Mouse (Mus musculus): ENCODE measurements around the gene Plscr1. TPM values are rescaled to one million over a fixed set of nuclear protein-coding genes. Genes with fewer than 3 reads are reported as not detected.

Plscr1 gene
- 5.2 and 5.3 TPM in 2 replicates for polyA plus RNA-seq (2012; rRNA removed)

- DNase-seq (ENCODE audit: low read depth): no peak
- no peak for TF ChIP-seq CTCF (IDR thresholded peaks at IDR 0.05; ENCODE audit: borderline replicate concordance, extremely low read depth, insufficient read depth, insufficient read length)
- no peak for TF ChIP-seq POLR2A (IDR thresholded peaks at IDR 0.05; ENCODE audit: borderline replicate concordance, extremely low read depth, insufficient read depth, insufficient read length, poor library complexity, severe bottlenecking)
Observed at GRCm38 (mm10) chr9:92249447-92249852, at the start of gene Plscr1. Gene Plscr1, plus strand, starts transcription at chr9:92249750.

- TF ChIP-seq POLR2A (IDR thresholded peaks at IDR 0.05; ENCODE audit: borderline replicate concordance, extremely low read depth, insufficient read depth, insufficient read length, poor library complexity, severe bottlenecking): no peak
- no peak for TF ChIP-seq CTCF (IDR thresholded peaks at IDR 0.05; ENCODE audit: borderline replicate concordance, extremely low read depth, insufficient read depth, insufficient read length)
- no peak for DNase-seq (ENCODE audit: low read depth)
Observed at GRCm38 (mm10) chr9:92204397-92204796, 45.2 kb upstream of the Plscr1 start.

GRCm38 (mm10) chr9:92207307-92207706, 42.2 kb upstream of the Plscr1 start:
- no peak for TF ChIP-seq CTCF (IDR thresholded peaks at IDR 0.05; ENCODE audit: borderline replicate concordance, extremely low read depth, insufficient read depth, insufficient read length)
- no peak for TF ChIP-seq POLR2A (IDR thresholded peaks at IDR 0.05; ENCODE audit: borderline replicate concordance, extremely low read depth, insufficient read depth, insufficient read length, poor library complexity, severe bottlenecking)
- peak; percentile 83 for DNase-seq (ENCODE audit: low read depth)

- no peak for TF ChIP-seq CTCF (IDR thresholded peaks at IDR 0.05; ENCODE audit: borderline replicate concordance, extremely low read depth, insufficient read depth, insufficient read length)
- TF ChIP-seq POLR2A (IDR thresholded peaks at IDR 0.05; ENCODE audit: borderline replicate concordance, extremely low read depth, insufficient read depth, insufficient read length, poor library complexity, severe bottlenecking): no peak
- no peak for DNase-seq (ENCODE audit: low read depth)
Observed at GRCm38 (mm10) chr9:92207757-92208156, 41.8 kb upstream of the Plscr1 start.

GRCm38 (mm10) chr9:92209850-92210249, 39.7 kb upstream of the Plscr1 start:
- no peak for TF ChIP-seq CTCF (IDR thresholded peaks at IDR 0.05; ENCODE audit: borderline replicate concordance, extremely low read depth, insufficient read depth, insufficient read length)
- TF ChIP-seq POLR2A (IDR thresholded peaks at IDR 0.05; ENCODE audit: borderline replicate concordance, extremely low read depth, insufficient read depth, insufficient read length, poor library complexity, severe bottlenecking): no peak
- DNase-seq (ENCODE audit: low read depth): peak; percentile 57

- TF ChIP-seq POLR2A (IDR thresholded peaks at IDR 0.05; ENCODE audit: borderline replicate concordance, extremely low read depth, insufficient read depth, insufficient read length, poor library complexity, severe bottlenecking) (no peak), CTCF (IDR thresholded peaks at IDR 0.05; ENCODE audit: borderline replicate concordance, extremely low read depth, insufficient read depth, insufficient read length) (no peak)
- peak; percentile 69 for DNase-seq (ENCODE audit: low read depth)
Observed at GRCm38 (mm10) chr9:92210386-92210967, 39.1 kb upstream of the Plscr1 start.

- TF ChIP-seq POLR2A (IDR thresholded peaks at IDR 0.05; ENCODE audit: borderline replicate concordance, extremely low read depth, insufficient read depth, insufficient read length, poor library complexity, severe bottlenecking) (no peak), CTCF (IDR thresholded peaks at IDR 0.05; ENCODE audit: borderline replicate concordance, extremely low read depth, insufficient read depth, insufficient read length) (no peak)
- DNase-seq (ENCODE audit: low read depth): no peak
Observed at GRCm38 (mm10) chr9:92211048-92211447, 38.5 kb upstream of the Plscr1 start.

- DNase-seq (ENCODE audit: low read depth): peak; percentile 71
- no peak for TF ChIP-seq CTCF (IDR thresholded peaks at IDR 0.05; ENCODE audit: borderline replicate concordance, extremely low read depth, insufficient read depth, insufficient read length)
- no peak for TF ChIP-seq POLR2A (IDR thresholded peaks at IDR 0.05; ENCODE audit: borderline replicate concordance, extremely low read depth, insufficient read depth, insufficient read length, poor library complexity, severe bottlenecking)
Observed at GRCm38 (mm10) chr9:92217484-92217883, 32.1 kb upstream of the Plscr1 start.

- TF ChIP-seq POLR2A (IDR thresholded peaks at IDR 0.05; ENCODE audit: borderline replicate concordance, extremely low read depth, insufficient read depth, insufficient read length, poor library complexity, severe bottlenecking): no peak
- no peak for TF ChIP-seq CTCF (IDR thresholded peaks at IDR 0.05; ENCODE audit: borderline replicate concordance, extremely low read depth, insufficient read depth, insufficient read length)
- no peak for DNase-seq (ENCODE audit: low read depth)
Observed at GRCm38 (mm10) chr9:92217896-92218295, 31.7 kb upstream of the Plscr1 start.

GRCm38 (mm10) chr9:92220151-92220550, 29.4 kb upstream of the Plscr1 start:
- no peak for DNase-seq (ENCODE audit: low read depth)

GRCm38 (mm10) chr9:92221480-92221879, 28.1 kb upstream of the Plscr1 start:
- TF ChIP-seq CTCF (IDR thresholded peaks at IDR 0.05; ENCODE audit: borderline replicate concordance, extremely low read depth, insufficient read depth, insufficient read length) (no peak), POLR2A (IDR thresholded peaks at IDR 0.05; ENCODE audit: borderline replicate concordance, extremely low read depth, insufficient read depth, insufficient read length, poor library complexity, severe bottlenecking) (no peak)
- DNase-seq (ENCODE audit: low read depth): no peak

More at GRCm38 (mm10) chr9:92220151-92220550, 29.4 kb upstream of the Plscr1 start:
- TF ChIP-seq POLR2A (IDR thresholded peaks at IDR 0.05; ENCODE audit: borderline replicate concordance, extremely low read depth, insufficient read depth, insufficient read length, poor library complexity, severe bottlenecking) (no peak), CTCF (IDR thresholded peaks at IDR 0.05; ENCODE audit: borderline replicate concordance, extremely low read depth, insufficient read depth, insufficient read length) (no peak)

GRCm38 (mm10) chr9:92224598-92225231, 24.8 kb upstream of the Plscr1 start:
- no peak for TF ChIP-seq CTCF (IDR thresholded peaks at IDR 0.05; ENCODE audit: borderline replicate concordance, extremely low read depth, insufficient read depth, insufficient read length)
- no peak for DNase-seq (ENCODE audit: low read depth)
